Mouse (Mus musculus) bone marrow, adult 2 months (tissue): ENCODE measurements around the gene Usp4.

Source experiments
- CTCF ChIP-seq: fragments of 200-500 bp; IDR thresholded peaks from 2 replicates; pipeline ENCODE4 v1.5.1; 2011; ENCODE audit warnings: low read length, control low read depth; ENCODE audit not compliant: control insufficient read depth, insufficient read depth
- POLR2A ChIP-seq: fragments of 200-500 bp; IDR thresholded peaks from 2 replicates; pipeline ENCODE4 v1.6.1; 2011; ENCODE audit warnings: low read depth, mild to moderate bottlenecking, control low read depth, low read length, borderline replicate concordance; ENCODE audit not compliant: control insufficient read depth

- TF ChIP-seq POLR2A: no peak
- no peak for TF ChIP-seq CTCF
Observed at GRCm38 (mm10) chr9:108304716-108305115, 42.9 kb upstream of the Usp4 start.
